Mouse (Mus musculus) limb, embryonic 14.5 days (tissue): ENCODE measurements around the gene Vwa3a. TPM values are rescaled to one million over a fixed set of nuclear protein-coding genes. Genes with fewer than 3 reads are reported as not detected.

ENCODE experiments used
- ATAC-seq: fragments of 200-750 bp; cut with Nextera tagmentation; 2 replicates; pipeline ENCODE4 v1.8.0; 2017; ENCODE audit warnings: low read depth, moderate number of reproducible peaks, moderate TSS enrichment; ENCODE audit not compliant: low FRiP score
- DNase-seq: peaks from one replicate; pipeline ENCODE4 v3.0.0-alpha.2; 2015; ENCODE audit warnings: low spot score
- H3K27ac ChIP-seq: fragments of 300-500 bp; sonication (generic); replicated peaks from 2 replicates; pipeline ENCODE4 v1.5.1; 2014; ENCODE audit warnings: low read depth, mild to moderate bottlenecking, low read length, moderate library complexity, mixed read lengths
- H3K27me3 ChIP-seq: fragments of 300-500 bp; sonication (generic); 2 replicates; pipeline ENCODE4 v1.6.1; 2014; ENCODE audit warnings: low read length, mixed read lengths; ENCODE audit not compliant: control insufficient read depth, insufficient read depth
- H3K36me3 ChIP-seq: fragments of 300-500 bp; sonication (generic); 2 replicates; pipeline ENCODE4 v1.6.1; 2014; ENCODE audit warnings: mild to moderate bottlenecking, low read length, moderate library complexity, mixed read lengths; ENCODE audit not compliant: control insufficient read depth, insufficient read depth
- H3K4me1 ChIP-seq: fragments of 300-500 bp; sonication (generic); 2 replicates; pipeline ENCODE4 v1.6.1; 2014; ENCODE audit warnings: antibody characterized with exemption, low read length, mixed read lengths; ENCODE audit not compliant: control insufficient read depth, insufficient read depth
- H3K4me2 ChIP-seq: fragments of 300-500 bp; sonication (generic); replicated peaks from 2 replicates; pipeline ENCODE4 v1.6.1; 2014; ENCODE audit warnings: low read depth, mild to moderate bottlenecking, low read length, moderate library complexity; ENCODE audit not compliant: severe bottlenecking
- H3K4me3 ChIP-seq: fragments of 300-500 bp; sonication (generic); replicated peaks from 2 replicates; pipeline ENCODE4 v1.5.1; 2014; ENCODE audit warnings: low read length
- H3K9ac ChIP-seq: fragments of 300-500 bp; sonication (generic); 2 replicates; pipeline ENCODE4 v1.6.1; 2014; ENCODE audit warnings: mild to moderate bottlenecking, low read depth, low read length, moderate library complexity; ENCODE audit not compliant: severe bottlenecking
- H3K9me3 ChIP-seq: fragments of 300-500 bp; sonication (generic); 2 replicates; pipeline ENCODE4 v1.6.1; 2016; ENCODE audit warnings: low read length; ENCODE audit not compliant: control insufficient read depth
- POLR2A ChIP-seq: fragments of 200-500 bp; IDR thresholded peaks from 2 replicates; pipeline ENCODE4 v1.8.0; 2012; ENCODE audit warnings: inconsistent platforms, mild to moderate bottlenecking, moderate library complexity, borderline replicate concordance; ENCODE audit not compliant: insufficient read depth, insufficient read length; ENCODE audit errors: extremely low read depth
- WGBS: fragments of 180-500 bp; shearing (Covaris S2); extraction: QIAGEN DNeasy Blood & Tissue Kit; methylation state at CpG from one replicate; pipeline ENCODE4 v1.1.7; 2014; 5-methylcytosine and 5-hydroxymethylcytosine counted together
- polyA plus RNA-seq, 2 experiments: library from polyadenylated mRNA; depleted of rRNA in 1 of 2; stranded (reverse) in 1 of 2; unstranded in 1 of 2; fragments of >200 nt; fragmentation: Nextera tagmentation in 1 of 2; extraction: Ambion mirVana in 1 of 2; gene quantifications; 2 replicates each; pipeline versions ENCODE4 v1.2.1 to v1.2.3; 2012 to 2014

Gene Vwa3a
- polyA plus RNA-seq, 2 experiments: 0.10 to 0.19 TPM

DNA sequence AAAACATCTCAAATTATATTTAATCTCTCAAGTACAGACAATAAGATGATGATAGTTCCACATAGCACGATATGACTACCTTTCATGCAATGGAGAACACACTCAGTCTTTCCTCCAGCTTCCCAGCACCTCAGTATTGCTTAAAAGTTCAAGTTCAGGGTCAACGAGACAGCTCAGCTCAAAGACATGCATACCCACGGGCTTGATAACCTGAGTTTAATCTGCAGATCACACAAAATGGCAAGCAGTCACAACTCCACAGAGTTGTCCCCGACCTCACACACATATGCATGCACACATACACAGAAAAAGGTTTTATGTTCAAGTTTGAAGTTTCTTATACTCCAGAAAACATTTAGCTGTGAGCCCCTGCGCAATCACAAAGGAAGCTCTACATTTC, 18.1 kb upstream of the Vwa3a start:
- H3K9me3 ChIP-seq: no peaks in the 10 kb centered on the region
- no peak overlapping the region for H3K9ac ChIP-seq
- WGBS: 89% methylated on average over 5 of the region's 5 CpGs
- no peaks in the 10 kb centered on the region for H3K27me3 ChIP-seq
- H3K4me3 ChIP-seq: no peak overlapping the region
- H3K4me1 ChIP-seq: 0 out of 2 replicates have a peak, but pooled peaks cover 3% of the 10 kb centered on the region
- no peak for TF ChIP-seq POLR2A
- no peaks in the 10 kb centered on the region for H3K36me3 ChIP-seq
- DNase-seq: no peak
- no peak for ATAC-seq
- H3K4me2 ChIP-seq: no peak overlapping the region
- no peak overlapping the region for H3K27ac ChIP-seq

DNA sequence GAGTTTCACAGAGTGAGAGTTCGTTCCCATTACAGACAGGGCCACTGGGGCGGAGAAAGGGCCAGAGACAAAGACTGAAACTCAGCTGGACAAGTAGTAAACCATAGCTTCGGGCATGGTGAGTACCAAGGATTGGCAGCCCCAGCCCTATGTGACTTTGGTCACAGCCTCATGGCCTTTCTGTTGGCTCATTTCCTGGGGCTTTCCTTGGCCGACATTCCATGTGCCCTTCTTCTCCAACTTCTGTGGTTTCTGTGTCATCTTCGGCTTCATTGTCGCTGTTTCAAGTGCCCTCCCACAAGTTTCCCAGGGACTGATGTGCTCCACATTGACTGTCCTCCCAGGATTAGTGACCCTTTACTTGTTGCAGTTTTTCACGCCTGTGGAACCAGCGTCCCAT, 17.7 kb upstream of the Vwa3a start:
- Histone ChIP-seq H3K4me1 (0 out of 2 replicates have a peak, but pooled peaks cover 3% of the 10 kb centered on the region), H3K27ac (no peak overlapping the region), H3K36me3 (0 out of 2 replicates have a peak, but pooled peaks cover under 1% of the 10 kb centered on the region), H3K4me2 (no peak overlapping the region), H3K27me3 (no peaks in the 10 kb centered on the region), H3K9ac (no peak overlapping the region), H3K4me3 (no peak overlapping the region), H3K9me3 (no peaks in the 10 kb centered on the region)
- no peak for TF ChIP-seq POLR2A
- ATAC-seq: no peak
- no peak for DNase-seq
- 94% methylated on average over 8 of the region's 8 CpGs for WGBS

DNA sequence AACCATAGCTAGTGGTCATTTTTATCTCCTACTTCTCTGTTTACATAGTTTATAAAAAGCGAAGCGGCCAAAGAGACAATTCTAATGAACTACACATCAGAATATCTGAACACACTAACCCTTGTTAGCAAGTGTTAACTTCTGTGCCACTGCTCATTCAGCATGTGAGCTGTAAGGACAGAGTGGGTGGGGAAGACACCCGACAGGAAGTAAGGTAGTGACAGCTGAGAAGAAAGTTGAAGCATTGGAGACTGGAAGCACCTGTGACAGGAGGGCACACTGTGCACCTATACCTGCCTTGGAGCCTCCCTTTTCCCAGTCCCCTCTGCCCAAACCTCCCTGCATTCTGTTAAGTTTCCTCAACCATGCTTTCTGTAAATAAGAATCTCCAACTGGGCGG, 17.1 kb upstream of the Vwa3a start:
- DNase-seq: no peak
- 94% methylated on average over 4 of the region's 4 CpGs for whole genome bisulfite sequencing
- Histone ChIP-seq H3K36me3 (0 out of 2 replicates have a peak, but pooled peaks cover 2% of the 10 kb centered on the region), H3K4me2 (no peak overlapping the region), H3K9me3 (no peaks in the 10 kb centered on the region), H3K9ac (no peak overlapping the region), H3K4me3 (no peak overlapping the region), H3K27ac (no peak overlapping the region), H3K4me1 (0 out of 2 replicates have a peak, but pooled peaks cover 3% of the 10 kb centered on the region), H3K27me3 (no peaks in the 10 kb centered on the region)
- no peak for ATAC-seq
- no peak for TF ChIP-seq POLR2A

DNA sequence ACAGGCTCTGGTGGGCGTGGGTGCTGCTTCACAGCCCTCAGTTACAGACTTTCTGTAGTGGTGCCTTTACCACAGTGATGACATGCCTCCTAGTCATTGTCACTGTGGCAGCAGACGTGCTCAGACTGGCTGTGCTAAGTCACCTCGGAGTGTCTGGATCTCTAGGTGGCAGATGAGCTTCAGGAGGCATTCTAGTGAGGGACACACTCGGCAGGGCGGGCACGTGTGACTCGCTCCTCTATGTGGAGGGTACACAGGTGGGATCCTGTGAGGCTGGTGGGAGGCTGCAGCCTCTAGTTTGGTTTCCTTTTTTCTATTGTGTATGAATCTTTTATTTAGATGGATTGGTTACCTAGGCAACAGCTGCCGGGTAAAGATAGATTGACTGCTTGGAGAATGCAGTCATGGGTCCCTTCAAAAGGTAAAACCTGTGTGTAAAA, 16.3 kb upstream of the Vwa3a start:
- Histone ChIP-seq H3K36me3 (peaks cover 5% of the 10 kb centered on the region; the same call in 1 of the 2 replicates), H3K9ac (no peak overlapping the region), H3K27ac (no peak overlapping the region), H3K9me3 (no peaks in the 10 kb centered on the region), H3K4me3 (no peak overlapping the region), H3K27me3 (no peaks in the 10 kb centered on the region), H3K4me1 (no peaks in the 10 kb centered on the region), H3K4me2 (no peak overlapping the region)
- ATAC-seq (no peak), DNase-seq (no peak)
- 71% methylated on average over 8 of the region's 8 CpGs for WGBS
- no peak for TF ChIP-seq POLR2A

DNA sequence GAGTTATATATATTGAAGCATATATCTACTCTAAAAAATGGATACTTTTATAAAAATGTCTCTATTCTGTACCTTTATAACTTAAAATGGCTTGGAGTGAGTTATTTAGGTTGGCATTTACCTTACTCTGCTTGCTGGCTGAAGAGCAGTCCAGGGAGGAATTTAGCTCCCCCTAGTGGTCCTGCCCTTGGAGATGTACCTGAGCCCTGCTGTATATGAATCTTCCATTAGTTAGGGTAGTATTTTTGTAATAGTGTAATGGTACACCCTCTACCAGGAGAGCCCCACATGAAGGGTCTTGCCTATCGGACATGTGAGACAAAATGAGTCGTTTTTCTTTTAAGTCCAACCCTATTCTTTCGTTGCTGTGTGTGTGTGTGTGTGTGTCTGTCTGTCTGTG, 11.5 kb upstream of the Vwa3a start:
- H3K27ac ChIP-seq: no peak overlapping the region
- TF ChIP-seq POLR2A: no peak
- H3K27me3 ChIP-seq: no peaks in the 10 kb centered on the region
- H3K9ac ChIP-seq: no peak overlapping the region
- H3K4me2 ChIP-seq: no peak overlapping the region
- WGBS: 74% methylated on average over 3 of the region's 3 CpGs
- peaks cover 24% of the 10 kb centered on the region for H3K36me3 ChIP-seq
- ATAC-seq (no peak), DNase-seq (peak; percentile 22)
- no peaks in the 10 kb centered on the region for H3K4me1 ChIP-seq
- no peaks in the 10 kb centered on the region for H3K9me3 ChIP-seq
- no peak overlapping the region for H3K4me3 ChIP-seq

DNA sequence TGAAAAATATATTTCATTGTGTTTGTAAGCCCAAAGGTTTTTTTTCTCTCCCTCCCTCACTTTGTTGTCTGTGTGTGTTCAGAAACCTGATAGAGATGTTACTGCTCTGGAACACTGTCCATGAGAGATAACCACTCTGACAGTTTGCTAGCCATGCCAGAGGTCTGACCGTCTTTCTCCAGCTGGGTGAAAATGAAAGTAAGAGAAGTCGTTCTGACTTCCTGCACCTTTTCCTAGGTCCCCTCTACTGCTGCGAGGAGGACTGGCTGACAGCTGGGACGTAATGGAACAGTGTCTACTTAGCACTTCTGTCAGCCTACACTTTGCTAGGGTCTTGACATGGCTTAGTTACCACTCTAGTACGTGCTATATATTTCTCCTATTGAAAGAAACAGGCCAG, 9.5 kb upstream of the Vwa3a start:
- WGBS: 74% methylated on average over 5 of the region's 5 CpGs
- no peak for ATAC-seq

More for the DNA sequence above, 9.5 kb upstream of the Vwa3a start:
- H3K27ac ChIP-seq: no peak overlapping the region
- H3K36me3 ChIP-seq: peaks cover 28% of the 10 kb centered on the region
- H3K9ac ChIP-seq: no peak overlapping the region
- H3K4me3 ChIP-seq: no peak overlapping the region
- no peak for TF ChIP-seq POLR2A
- H3K9me3 ChIP-seq: no peaks in the 10 kb centered on the region
- H3K27me3 ChIP-seq: no peaks in the 10 kb centered on the region
- DNase-seq: no peak
- H3K4me1 ChIP-seq: no peaks in the 10 kb centered on the region
- H3K4me2 ChIP-seq: no peak overlapping the region
